Mouse (Mus musculus): ENCODE data around the gene Otulinl. TPM values are rescaled to one million over a fixed set of nuclear protein-coding genes. Genes with fewer than 3 reads are reported as not detected.
A peak's percentile ranks its signal among the peaks of the same experiment; 100 is the strongest.

Otulinl gene
- total RNA-seq (2012; rRNA removed), result 1.7 and 2.6 TPM in 2 replicates

DNA sequence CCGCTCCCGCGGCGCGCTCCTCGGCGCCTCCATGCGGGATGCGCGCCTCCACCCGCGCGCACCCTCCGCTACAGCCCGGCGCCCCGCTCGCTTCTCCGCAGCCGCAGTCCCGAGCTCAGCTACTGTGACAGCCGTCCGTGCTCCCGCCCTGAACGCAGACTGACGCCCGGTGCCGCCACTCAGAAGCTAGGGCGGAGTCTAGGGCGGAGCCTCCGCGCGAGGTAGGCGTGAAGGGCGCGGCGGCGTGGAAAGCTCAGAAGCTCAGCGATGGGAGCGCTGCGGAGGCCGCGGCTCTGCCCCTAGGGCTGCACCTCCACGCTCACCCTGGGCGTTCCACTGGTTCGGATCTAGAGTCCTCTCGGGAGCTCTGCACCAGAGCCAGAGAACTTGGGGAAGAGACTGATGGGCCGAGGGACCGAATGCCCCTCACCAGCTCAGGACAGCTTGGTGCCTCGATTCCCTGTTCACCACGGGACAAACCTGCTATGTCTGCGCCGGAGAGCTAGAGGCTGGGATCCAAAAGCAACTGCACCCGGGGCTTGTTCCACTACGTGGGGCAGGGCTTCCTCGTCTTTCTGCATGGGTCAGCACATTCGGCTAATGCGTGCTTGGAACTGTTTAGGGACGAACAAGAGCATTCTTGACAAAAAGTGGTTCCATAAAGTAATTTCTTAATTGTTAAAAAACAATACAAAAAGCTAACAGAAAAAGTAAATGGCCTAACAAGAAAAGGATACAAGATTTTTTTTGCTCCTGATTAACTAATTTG lies at the start of gene Otulinl:
Gene Otulinl (minus strand): TSS at position 161 of the 769 bp plus-strand sequence.
- Histone ChIP-seq H3K4me1 (ENCODE audit: control insufficient read depth in 2 of 2, insufficient read depth in 2 of 2, low read length in 2 of 2, poor library complexity in 1 of 2) (no peaks in the 10 kb centered on the region; a peak in 1 of 4 replicates), H3K9ac (ENCODE audit: insufficient read depth, low read depth, low read length, poor library complexity, severe bottlenecking) (peak within 1 kb of the TSS; percentile 71), H3K9me3 (ENCODE audit: control insufficient read depth, insufficient read depth, low read depth, low read length) (no peaks in the 10 kb centered on the region), H3K4me3 (ENCODE audit: insufficient read depth in 1 of 2, low read depth in 1 of 2, low read length in 2 of 2, poor library complexity in 1 of 2, severe bottlenecking in 1 of 2) (peak within 1 kb of the TSS; percentile 59 to 78), H3K27ac (ENCODE audit: insufficient read depth, low read depth, low read length, poor library complexity, severe bottlenecking) (no peak within 1 kb of the TSS), H3K36me3 (ENCODE audit: control insufficient read depth, insufficient read depth, low read length, poor library complexity, severe bottlenecking) (no peaks in the 10 kb centered on the region)
- peak; percentile 80 for DNase-seq (ENCODE audit: low read depth, low spot score)
- in situ Hi-C loops (cut with MboI; ENCODE audit: low sequenced_read_pairs in 2 of 2, unreplicated experiment in 2 of 2), result no loop called here
- TF ChIP-seq ZNF384 (IDR thresholded peaks at IDR 0.05; ENCODE audit: low read depth, low read length) (no peak), MAFK (IDR thresholded peaks at IDR 0.05; ENCODE audit: insufficient read depth, low read depth, low read length) (peak; percentile 69)

DNA sequence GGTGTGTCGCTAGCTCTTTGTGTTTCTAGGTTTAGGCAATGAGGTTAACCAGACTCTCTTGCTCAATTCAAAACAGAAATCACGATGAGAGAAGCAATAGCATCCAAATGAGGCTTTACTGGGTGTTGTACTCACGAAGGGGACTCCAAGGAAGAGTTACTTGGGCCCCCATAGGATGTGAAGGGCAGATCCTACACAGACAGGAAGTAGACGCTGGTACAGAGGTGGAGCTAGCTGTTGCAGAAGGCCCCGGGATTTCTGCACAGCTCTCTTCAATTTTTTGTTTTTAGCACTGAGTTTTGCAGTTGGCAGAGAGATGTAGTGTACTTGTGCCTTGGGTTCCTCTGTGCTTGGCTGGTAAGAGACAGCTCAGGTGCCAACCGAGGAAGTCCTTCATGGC lies 44.8 kb upstream of the Otulinl start:
- TF ChIP-seq ZC3H11A (IDR thresholded peaks at IDR 0.05; ENCODE audit: borderline replicate concordance, low read depth, low read length) (no peak), CHD2 (IDR thresholded peaks at IDR 0.05; ENCODE audit: low read depth, low read length) (no peak), MAFK (IDR thresholded peaks at IDR 0.05; ENCODE audit: insufficient read depth, low read depth, low read length) (no peak), ZNF384 (IDR thresholded peaks at IDR 0.05; ENCODE audit: low read depth, low read length) (no peak), HCFC1 (IDR thresholded peaks at IDR 0.05; ENCODE audit: borderline replicate concordance, insufficient read depth, low read length) (no peak)
- in situ Hi-C loops (cut with MboI; ENCODE audit: low sequenced_read_pairs in 2 of 2, unreplicated experiment in 2 of 2), result no loop called here
- Histone ChIP-seq H3K4me3 (ENCODE audit: insufficient read depth in 1 of 2, low read depth in 1 of 2, low read length in 2 of 2, poor library complexity in 1 of 2, severe bottlenecking in 1 of 2) (no peak overlapping the region), H3K9ac (ENCODE audit: insufficient read depth, low read depth, low read length, poor library complexity, severe bottlenecking) (no peak overlapping the region), H3K4me1 (ENCODE audit: control insufficient read depth in 2 of 2, insufficient read depth in 2 of 2, low read length in 2 of 2, poor library complexity in 1 of 2) (peaks cover 0 to 8% of the 10 kb centered on the region in 2 experiments; a peak in 2 of 4 replicates), H3K9me3 (ENCODE audit: control insufficient read depth, insufficient read depth, low read depth, low read length) (no peaks in the 10 kb centered on the region), H3K27ac (ENCODE audit: insufficient read depth, low read depth, low read length, poor library complexity, severe bottlenecking) (no peak overlapping the region), H3K36me3 (ENCODE audit: control insufficient read depth, insufficient read depth, low read length, poor library complexity, severe bottlenecking) (no peaks in the 10 kb centered on the region)
- DNase-seq (ENCODE audit: low read depth, low spot score), result no peak

DNA sequence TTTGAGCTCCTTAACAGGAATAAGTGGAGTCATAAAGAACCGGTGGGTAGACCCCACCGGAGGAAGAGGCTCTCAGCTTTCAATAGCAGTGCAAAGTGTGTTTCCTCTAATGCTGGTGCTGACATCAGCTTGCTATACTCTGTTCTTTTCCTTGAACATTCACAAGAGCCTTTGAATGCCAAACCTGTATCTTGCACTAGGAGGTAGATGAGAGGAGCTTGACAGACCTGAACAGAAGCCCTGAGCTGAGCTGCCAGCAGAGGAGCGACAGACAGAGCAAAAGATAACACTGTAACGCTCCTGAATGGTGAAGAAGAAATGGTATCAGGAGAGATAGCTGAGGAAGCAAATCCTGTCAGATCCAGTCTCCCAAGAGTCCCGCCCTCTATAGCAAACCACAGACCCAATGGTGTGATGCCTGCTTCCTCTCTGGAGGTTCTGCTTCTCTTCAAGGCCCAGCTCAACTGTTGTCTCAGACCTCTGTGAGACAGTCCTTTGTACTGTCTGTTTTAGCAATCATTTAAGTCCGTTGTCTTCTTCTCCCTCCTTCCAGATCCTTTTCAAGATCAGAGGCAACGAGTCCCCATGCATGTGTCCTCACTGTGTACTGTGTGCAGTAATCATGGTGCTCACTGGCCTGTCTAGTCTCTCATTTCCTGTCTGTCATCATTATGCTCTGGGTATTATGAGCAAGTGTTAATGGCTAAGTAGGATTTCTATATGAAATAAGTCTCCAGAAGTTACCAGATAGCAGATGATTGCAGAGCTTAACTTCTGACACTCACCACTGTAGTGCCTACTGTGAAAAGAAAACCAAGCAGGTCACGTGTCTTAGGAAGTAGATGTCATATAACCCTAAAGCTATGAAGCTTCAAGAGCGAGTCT lies 43.7 kb upstream of the Otulinl start:
- Histone ChIP-seq H3K9me3 (ENCODE audit: control insufficient read depth, insufficient read depth, low read depth, low read length) (no peaks in the 10 kb centered on the region), H3K4me3 (ENCODE audit: insufficient read depth in 1 of 2, low read depth in 1 of 2, low read length in 2 of 2, poor library complexity in 1 of 2, severe bottlenecking in 1 of 2) (no peak overlapping the region), H3K27ac (ENCODE audit: insufficient read depth, low read depth, low read length, poor library complexity, severe bottlenecking) (no peak overlapping the region), H3K36me3 (ENCODE audit: control insufficient read depth, insufficient read depth, low read length, poor library complexity, severe bottlenecking) (no peaks in the 10 kb centered on the region), H3K4me1 (ENCODE audit: control insufficient read depth in 2 of 2, insufficient read depth in 2 of 2, low read length in 2 of 2, poor library complexity in 1 of 2) (peaks cover 0 to 8% of the 10 kb centered on the region in 2 experiments; a peak in 2 of 4 replicates), H3K9ac (ENCODE audit: insufficient read depth, low read depth, low read length, poor library complexity, severe bottlenecking) (no peak overlapping the region)
- no peak for DNase-seq (ENCODE audit: low read depth, low spot score)
- TF ChIP-seq CHD2 (IDR thresholded peaks at IDR 0.05; ENCODE audit: low read depth, low read length) (no peak), MAFK (IDR thresholded peaks at IDR 0.05; ENCODE audit: insufficient read depth, low read depth, low read length) (no peak), ZC3H11A (IDR thresholded peaks at IDR 0.05; ENCODE audit: borderline replicate concordance, low read depth, low read length) (no peak), HCFC1 (IDR thresholded peaks at IDR 0.05; ENCODE audit: borderline replicate concordance, insufficient read depth, low read length) (no peak), ZNF384 (IDR thresholded peaks at IDR 0.05; ENCODE audit: low read depth, low read length) (no peak)
- in situ Hi-C loops (cut with MboI; ENCODE audit: low sequenced_read_pairs in 2 of 2, unreplicated experiment in 2 of 2), result no loop called here

DNA sequence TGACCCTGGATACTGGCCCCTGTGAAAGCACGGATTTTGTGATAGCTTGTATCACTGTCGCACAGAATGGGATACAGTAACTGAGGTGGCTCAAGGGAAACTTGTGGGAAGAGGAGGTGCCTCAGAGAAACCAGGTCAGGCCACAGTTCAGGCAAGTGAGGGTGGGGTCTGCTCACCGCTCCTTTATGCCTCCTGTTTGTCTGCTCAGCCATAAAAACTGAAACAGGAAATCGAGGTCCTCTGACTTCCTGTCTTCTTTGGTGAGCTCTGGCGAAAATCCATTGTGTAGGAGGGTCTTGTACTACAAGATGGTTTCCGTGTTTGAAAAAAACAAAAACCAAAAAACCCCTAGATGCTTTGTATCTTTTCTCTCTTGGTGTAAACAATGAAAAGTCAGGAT lies 42.9 kb upstream of the Otulinl start:
- Histone ChIP-seq H3K4me3 (ENCODE audit: insufficient read depth in 1 of 2, low read depth in 1 of 2, low read length in 2 of 2, poor library complexity in 1 of 2, severe bottlenecking in 1 of 2) (no peak overlapping the region), H3K36me3 (ENCODE audit: control insufficient read depth, insufficient read depth, low read length, poor library complexity, severe bottlenecking) (no peaks in the 10 kb centered on the region), H3K27ac (ENCODE audit: insufficient read depth, low read depth, low read length, poor library complexity, severe bottlenecking) (no peak overlapping the region; the same call in 1 of the 2 replicates), H3K9ac (ENCODE audit: insufficient read depth, low read depth, low read length, poor library complexity, severe bottlenecking) (no peak overlapping the region), H3K4me1 (ENCODE audit: control insufficient read depth in 2 of 2, insufficient read depth in 2 of 2, low read length in 2 of 2, poor library complexity in 1 of 2) (peaks cover 0 to 8% of the 10 kb centered on the region in 2 experiments; a peak in 2 of 4 replicates), H3K9me3 (ENCODE audit: control insufficient read depth, insufficient read depth, low read depth, low read length) (no peaks in the 10 kb centered on the region)
- no peak for DNase-seq (ENCODE audit: low read depth, low spot score)
- in situ Hi-C loops (cut with MboI; ENCODE audit: low sequenced_read_pairs in 2 of 2, unreplicated experiment in 2 of 2), result no loop called here
- no peak for TF ChIP-seq MAFK (IDR thresholded peaks at IDR 0.05; ENCODE audit: insufficient read depth, low read depth, low read length)
- no peak for TF ChIP-seq HCFC1 (IDR thresholded peaks at IDR 0.05; ENCODE audit: borderline replicate concordance, insufficient read depth, low read length)
- TF ChIP-seq CHD2 (IDR thresholded peaks at IDR 0.05; ENCODE audit: low read depth, low read length), result no peak
- TF ChIP-seq ZNF384 (IDR thresholded peaks at IDR 0.05; ENCODE audit: low read depth, low read length), result no peak
- no peak for TF ChIP-seq ZC3H11A (IDR thresholded peaks at IDR 0.05; ENCODE audit: borderline replicate concordance, low read depth, low read length)
